Mouse (Mus musculus) lung, postnatal 0 days (tissue): ENCODE data around the gene Tctex1d2.

Experiments
- CTCF ChIP-seq: IDR thresholded peaks from 2 replicates; pipeline ENCODE4 v1.5.1; 2016; ENCODE audit warnings: antibody characterized with exemption, mild to moderate bottlenecking
- EP300 ChIP-seq: IDR thresholded peaks from 2 replicates; pipeline ENCODE4 v1.6.1; 2016; ENCODE audit warnings: antibody characterized with exemption, mild to moderate bottlenecking, control low read depth

DNA sequence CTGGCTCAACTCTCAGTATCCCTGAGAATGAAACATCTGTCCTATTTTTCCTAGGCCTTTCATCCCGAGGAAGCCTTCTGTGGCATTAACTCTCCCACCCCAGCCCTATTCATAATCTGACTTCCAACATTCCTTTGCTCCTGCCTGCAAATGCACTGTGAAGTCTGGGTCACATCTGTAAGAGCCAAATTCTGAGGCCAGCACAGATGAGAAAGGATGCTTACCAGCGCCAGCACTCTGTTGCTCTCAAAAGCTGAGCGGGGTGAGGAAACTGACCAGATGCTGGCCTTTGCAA, 23.0 kb upstream of the Tctex1d2 start:
- TF ChIP-seq CTCF (no peak), EP300 (no peak)
